Mouse (Mus musculus): ENCODE results near the gene Mapkap1. TPM values are rescaled to one million over a fixed set of nuclear protein-coding genes. Genes with fewer than 3 reads are reported as not detected.

The Mapkap1 gene
- total and polyA plus RNA-seq, 2 experiments from 2014 or later = 90.4 to 153 TPM

DNA sequence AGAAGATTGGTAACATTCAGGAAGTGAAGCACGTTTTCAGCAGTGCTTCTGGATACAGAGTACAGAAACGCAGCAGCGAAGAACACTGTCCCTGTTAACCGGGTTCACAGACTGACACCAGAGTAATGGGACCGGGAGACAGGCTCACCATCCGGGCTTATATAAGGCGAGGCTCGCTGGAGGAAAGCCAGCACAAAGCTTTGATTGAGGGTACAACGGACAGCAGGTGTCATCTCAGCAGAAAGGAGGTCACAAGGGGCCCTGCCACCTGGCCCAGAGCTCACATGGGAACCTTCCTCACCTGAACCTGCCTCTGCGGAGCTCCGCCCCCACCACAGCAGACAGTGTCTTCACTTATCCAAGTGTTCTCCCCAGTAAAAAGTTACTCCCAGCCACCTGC lies 267.3 kb downstream of the Mapkap1 start:
- ATAC-seq = no peak
- H3K9me3 ChIP-seq (ENCODE audit: low read length) = no peaks in the 10 kb centered on the region
- no peaks in the 10 kb centered on the region for H3K27me3 ChIP-seq (ENCODE audit: insufficient read depth, low read length)
- no peak for TF ChIP-seq CTCF (IDR thresholded peaks at IDR 0.05; ENCODE audit: low read depth)
- no peak overlapping the region for H3K9ac ChIP-seq (replicated peaks; ENCODE audit: low read length)
- no peak for DNase-seq (ENCODE audit: low spot score)
- H3K4me2 ChIP-seq (ENCODE audit: low read depth, low read length) = no peak overlapping the region
- no peak overlapping the region for H3K4me3 ChIP-seq (ENCODE audit: low read length)
- H3K27ac ChIP-seq = no peak overlapping the region
- peaks cover 29% of the 10 kb centered on the region for H3K36me3 ChIP-seq (ENCODE audit: insufficient read depth, low read length)
- H3K4me1 ChIP-seq (ENCODE audit: insufficient read depth, low read length) = peaks cover under 1% of the 10 kb centered on the region; the same call in 1 of the 2 replicates
- 81% methylated on average over 11 of the region's 11 CpGs for WGBS

Other genes starting within 250 kb of the Mapkap1 start
- 92.5 and 96.8 TPM in 2 replicates for gene Pbx3, start 33.6 kb upstream of the Mapkap1 start, total RNA-seq (2014; rRNA removed)
- gene Pbx3, start 33.6 kb upstream of the Mapkap1 start, polyA plus RNA-seq (2015; fragmentation: Nextera tagmentation; extraction: Ambion mirVana) = 65.9 and 77.0 TPM in 2 replicates

All from hindbrain, postnatal 0 days (tissue).